Mouse (Mus musculus): ENCODE results near the gene Psd. TPM values are rescaled to one million over a fixed set of nuclear protein-coding genes. Genes with fewer than 3 reads are reported as not detected.

Gene Psd
- 100 to 1,000 TPM; 550 to 592 (median 567) TPM for total RNA-seq (2022)

- DNase-seq (ENCODE audit: low spot score in 2 of 2): peak in 1 of 2 experiments; percentile 50
These were observed at the start of gene Psd for GRCm38 (mm10) chr19:46326756-46327305. Psd (minus strand) TSS chr19:46327156.

- no peak for DNase-seq (ENCODE audit: low spot score in 2 of 2)
These were observed 48.9 kb upstream of the Psd start for GRCm38 (mm10) chr19:46375891-46376290.

GRCm38 (mm10) chr19:46375489-46375888 lies 48.5 kb upstream of the Psd start:
- peak in 1 of 2 experiments; percentile 42 for DNase-seq (ENCODE audit: low spot score in 2 of 2)

- peak in 1 of 2 experiments; percentile 24 for DNase-seq (ENCODE audit: low spot score in 2 of 2)
These were observed 47.6 kb upstream of the Psd start for GRCm38 (mm10) chr19:46374477-46375088.

GRCm38 (mm10) chr19:46369204-46369603 lies 42.2 kb upstream of the Psd start:
- DNase-seq (ENCODE audit: low spot score in 2 of 2): peak; percentile 39 to 42

GRCm38 (mm10) chr19:46367798-46368590 lies 41.0 kb upstream of the Psd start:
- peak; percentile 52 to 64 for DNase-seq (ENCODE audit: low spot score in 2 of 2)

GRCm38 (mm10) chr19:46363294-46364009 lies 36.5 kb upstream of the Psd start:
- no peak for DNase-seq (ENCODE audit: low spot score in 2 of 2)

- DNase-seq (ENCODE audit: low spot score in 2 of 2): no peak
These were observed 35.1 kb upstream of the Psd start for GRCm38 (mm10) chr19:46362104-46362503.

GRCm38 (mm10) chr19:46358381-46358780 lies 31.4 kb upstream of the Psd start:
- no peak for DNase-seq (ENCODE audit: low spot score in 2 of 2)

- DNase-seq (ENCODE audit: low spot score in 2 of 2): no peak
These were observed 30.7 kb upstream of the Psd start for GRCm38 (mm10) chr19:46357344-46358280.

GRCm38 (mm10) chr19:46356701-46357138 lies 29.8 kb upstream of the Psd start:
- peak; percentile 76 to 92 for DNase-seq (ENCODE audit: low spot score in 2 of 2)

- no peak for DNase-seq (ENCODE audit: low spot score in 2 of 2)
These were observed 23.4 kb upstream of the Psd start, which contains the start of gene 2310034G01Rik for GRCm38 (mm10) chr19:46350168-46350932. 2310034G01Rik (minus strand) TSS chr19:46350302.

- DNase-seq (ENCODE audit: low spot score in 2 of 2): no peak
These were observed 22.6 kb upstream of the Psd start for GRCm38 (mm10) chr19:46349550-46349949.

GRCm38 (mm10) chr19:46348761-46349458 lies 22.0 kb upstream of the Psd start:
- DNase-seq (ENCODE audit: low spot score in 2 of 2): peak; percentile 75 to 95

GRCm38 (mm10) chr19:46347936-46348668 lies 21.1 kb upstream of the Psd start:
- DNase-seq (ENCODE audit: low spot score in 2 of 2): no peak

GRCm38 (mm10) chr19:46347146-46347545 lies 20.2 kb upstream of the Psd start:
- DNase-seq (ENCODE audit: low spot score in 2 of 2): no peak

- no peak for DNase-seq (ENCODE audit: low spot score in 2 of 2)
These were observed 17.9 kb upstream of the Psd start for GRCm38 (mm10) chr19:46344710-46345419.

Measured in left cerebral cortex, adult 8-10 months (tissue).